Mouse (Mus musculus) erythroblast, embryonic 14.5 days (primary cell): Measurements from ENCODE around the gene Zfp78.

Source experiments
- GATA1 ChIP-seq: IDR thresholded peaks from 2 replicates; pipeline ENCODE4 v1.6.1; 2012; ENCODE audit warnings: low read length, inconsistent platforms, mixed read lengths
- TAL1 ChIP-seq: IDR thresholded peaks from 3 replicates; pipeline ENCODE4 v1.6.1; 2012; ENCODE audit warnings: low read length, inconsistent platforms, mixed read lengths

DNA sequence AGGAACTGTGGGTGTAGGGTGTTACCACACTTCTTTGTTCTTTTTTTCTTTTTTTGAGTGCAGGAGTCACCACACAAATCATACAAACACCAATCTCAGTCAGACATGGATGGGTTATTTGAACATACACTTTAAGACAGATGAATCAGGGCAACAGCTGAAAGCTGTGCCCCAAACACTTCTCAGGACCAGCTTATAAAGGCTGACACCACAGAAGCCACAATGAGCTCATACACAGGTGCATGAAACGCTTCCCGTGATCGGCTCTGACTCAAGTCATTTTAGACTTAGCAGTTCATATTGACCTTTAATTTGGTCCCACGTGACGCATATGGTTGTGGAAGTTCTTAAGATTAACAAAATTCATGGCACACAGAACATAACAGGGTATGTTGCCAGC is 23.2 kb upstream of the Zfp78 start:
- TF ChIP-seq GATA1 (no peak), TAL1 (no peak)
